Mouse (Mus musculus) c-Kit-positive CD71-positive TER-119-negative erythroid progenitor cells, embryonic 14.5 days (primary cell): ENCODE results near the gene Mcoln1.
A peak's percentile ranks its signal among the peaks of the same experiment; 100 is the strongest.

Experiments
- DNase-seq: peaks from one replicate; pipeline ENCODE4 v3.0.0-alpha.2; 2013; ENCODE audit warnings: low read depth

Mcoln1 gene

DNA sequence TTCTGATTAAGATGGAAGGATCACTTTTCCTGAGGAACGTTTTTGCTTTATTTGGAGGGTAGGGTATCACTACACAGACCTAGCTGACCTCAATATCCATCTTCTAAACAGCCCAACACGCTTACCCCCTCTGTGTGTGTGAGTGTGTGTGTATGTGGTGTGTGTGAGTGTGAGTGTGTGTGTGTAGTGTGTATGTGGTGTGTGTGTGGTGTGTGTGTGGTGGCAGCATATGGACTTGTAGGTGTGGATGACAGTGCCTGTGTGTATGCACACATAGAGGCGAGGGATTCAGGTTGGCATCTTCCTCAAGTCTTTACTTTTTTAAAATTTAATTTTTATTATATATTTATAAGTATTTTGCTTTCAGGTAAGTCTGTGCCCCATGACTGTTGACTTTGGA is 1.7 kb upstream of the Mcoln1 start:
- no peak for DNase-seq

DNA sequence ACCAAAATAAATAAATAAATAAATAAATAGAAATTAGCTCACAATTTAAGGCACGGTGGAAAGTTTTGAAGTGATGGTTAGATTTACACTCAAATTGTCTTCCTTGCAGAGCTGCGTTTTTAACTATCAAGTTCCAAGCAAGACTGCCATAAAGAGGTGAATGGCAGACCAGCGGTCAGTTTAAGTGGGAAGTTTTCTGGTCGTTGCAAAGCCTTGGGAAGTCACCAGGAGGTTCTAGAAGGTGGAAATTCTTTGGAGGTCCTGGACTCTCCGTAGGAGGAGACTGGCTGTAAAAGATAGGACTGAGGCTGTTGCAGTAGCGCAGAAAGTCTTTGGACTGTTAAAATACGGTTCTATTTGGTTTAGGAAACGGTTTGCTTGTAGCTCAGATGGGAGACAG is 506 bp upstream of the Mcoln1 start:
- no peak for DNase-seq

DNA sequence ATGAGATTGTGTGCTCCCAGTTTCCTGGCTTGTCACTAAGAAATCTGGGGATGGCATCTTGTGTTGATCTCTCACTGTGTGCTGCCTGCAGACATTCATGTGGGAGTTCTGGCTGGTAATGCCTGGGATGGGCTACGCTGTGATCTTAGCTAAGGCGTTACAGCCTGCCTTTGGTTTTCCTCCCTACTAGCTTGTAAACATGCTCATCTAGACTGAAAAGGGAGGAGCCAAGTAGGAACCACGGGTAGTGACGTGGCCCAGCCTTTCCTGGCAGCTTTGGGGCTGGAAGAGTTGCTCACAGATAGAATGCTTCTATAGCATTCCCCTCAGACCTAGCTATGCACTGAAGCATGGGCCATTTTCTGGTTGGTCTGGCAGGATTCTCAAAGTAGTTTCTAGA is 2.0 kb downstream of the Mcoln1 start:
- no peak for DNase-seq

DNA sequence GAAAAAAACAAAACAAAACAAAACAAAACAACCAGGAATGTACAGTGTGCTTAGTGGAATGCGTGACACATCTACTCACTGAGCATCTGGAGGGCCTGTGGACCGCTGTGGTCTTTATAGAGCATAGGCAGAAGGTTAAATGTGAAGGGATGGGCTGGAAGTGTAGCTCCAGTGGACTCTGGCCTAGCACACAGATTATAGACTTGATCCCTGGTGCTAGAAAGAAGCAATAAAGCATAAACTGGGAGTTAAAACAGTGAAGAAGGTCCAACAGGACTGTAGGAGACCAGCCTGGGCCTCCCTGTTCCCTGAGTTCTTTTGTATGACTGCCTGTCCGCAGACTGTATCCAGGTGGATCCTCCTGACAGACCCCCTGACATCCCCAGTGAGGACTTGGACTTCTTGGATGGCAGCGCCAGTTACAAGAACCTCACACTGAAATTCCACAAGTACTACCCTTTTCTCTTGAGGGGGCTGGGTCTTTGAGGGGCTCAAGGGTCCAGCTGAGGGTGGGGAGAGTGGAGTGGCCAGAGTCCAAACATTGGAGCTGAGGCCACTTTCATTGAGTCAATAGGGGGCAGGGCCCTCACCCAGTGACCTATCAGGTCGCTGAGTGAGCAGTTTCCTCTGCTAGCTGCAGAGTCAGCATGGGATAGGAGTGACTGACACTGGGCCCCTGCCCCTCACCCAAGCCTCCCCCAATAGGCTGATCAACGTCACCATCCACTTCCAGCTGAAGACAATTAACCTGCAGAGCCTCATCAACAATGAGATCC is 7.9 kb downstream of the Mcoln1 start:
- DNase-seq = no peak

DNA sequence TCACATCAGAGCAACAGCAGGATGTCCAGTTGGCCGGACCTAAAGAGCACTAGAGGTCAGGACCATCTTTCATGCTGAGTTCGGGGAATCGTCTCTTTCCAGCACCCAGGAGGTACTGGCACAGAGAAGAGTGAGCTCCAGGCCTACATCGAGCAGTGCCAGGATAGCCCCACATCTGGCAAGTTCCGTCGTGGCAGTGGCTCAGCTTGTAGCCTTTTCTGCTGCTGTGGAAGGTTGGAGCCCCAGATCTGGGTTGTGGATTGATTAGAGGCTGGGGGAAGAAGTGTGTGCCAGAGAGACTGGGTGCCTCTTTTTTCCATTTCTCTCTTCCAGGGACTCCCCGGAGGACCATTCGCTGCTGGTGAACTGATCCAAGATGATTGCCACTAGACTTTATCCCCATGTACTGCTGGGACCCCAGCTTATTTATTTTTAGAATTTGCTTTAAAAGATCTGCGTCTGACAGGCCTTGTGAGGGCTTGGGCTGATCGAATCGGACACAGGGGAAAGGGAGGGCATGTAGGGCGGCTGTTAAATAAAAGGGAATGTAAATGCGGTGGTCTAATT is 14.5 kb downstream of the Mcoln1 start:
- DNase-seq = no peak

GRCm38 (mm10) chr8:3515260-3515671 is 15.0 kb downstream of the Mcoln1 start, which contains the start of gene Pnpla6:
Gene Pnpla6, plus strand, starts transcription at chr8:3515384.
- peak; percentile 78 for DNase-seq

- DNase-seq = peak; percentile 39
Observed at GRCm38 (mm10) chr8:3515771-3516417, 15.6 kb downstream of the Mcoln1 start.

DNA sequence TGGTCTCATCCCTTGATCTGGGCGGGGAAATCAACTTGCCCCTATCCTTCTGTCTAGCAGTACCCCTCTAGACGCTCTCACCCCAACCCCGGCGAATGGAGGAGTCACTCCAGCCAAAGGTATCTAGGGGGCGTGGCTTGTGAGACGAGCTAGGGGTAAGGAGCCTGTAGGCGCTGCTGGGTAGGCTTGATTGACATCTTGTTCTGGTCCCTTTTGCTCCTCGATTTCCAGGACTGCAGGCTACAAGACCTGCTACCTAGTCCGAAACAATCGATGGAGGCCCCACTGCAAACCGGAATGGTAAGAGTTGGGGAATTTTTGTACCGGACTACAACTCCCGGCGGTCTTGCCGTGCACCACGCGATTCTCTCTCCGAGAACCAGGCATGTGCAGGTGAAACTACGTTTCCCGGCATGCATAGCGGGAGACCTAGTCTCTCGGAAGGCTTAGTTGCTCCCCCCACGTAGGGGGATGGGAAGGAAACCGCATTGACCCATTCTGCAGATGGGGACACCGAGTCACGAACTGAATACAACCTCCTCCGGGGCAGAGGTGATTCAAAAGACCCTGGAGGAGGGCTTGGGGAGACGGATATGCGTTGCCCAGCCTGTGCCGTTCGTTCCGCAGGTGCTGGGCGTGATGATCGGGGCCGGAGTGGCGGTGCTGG is 16.3 kb downstream of the Mcoln1 start:
- DNase-seq = peak; percentile 93

DNA sequence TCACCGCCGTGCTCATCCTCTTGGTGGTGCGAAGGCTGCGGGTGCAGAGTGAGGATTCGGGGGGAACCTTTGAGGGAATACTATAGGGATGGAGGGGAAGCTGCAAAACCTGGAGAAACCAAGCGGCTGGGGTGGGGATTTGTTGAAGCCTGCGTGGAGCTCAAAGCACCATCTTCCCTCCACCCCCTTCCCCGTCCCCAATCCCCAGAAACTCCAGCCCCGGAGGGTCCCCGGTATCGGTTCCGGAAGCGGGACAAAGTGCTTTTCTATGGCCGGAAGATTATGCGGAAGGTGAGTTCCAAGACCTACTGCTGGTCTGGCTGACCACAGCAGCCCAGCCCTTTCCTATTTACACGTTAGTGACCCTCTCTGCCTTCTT is 16.8 kb downstream of the Mcoln1 start:
- DNase-seq = no peak

GRCm38 (mm10) chr8:3522007-3522697 is 21.9 kb downstream of the Mcoln1 start:
- peak; percentile 55 for DNase-seq

DNA sequence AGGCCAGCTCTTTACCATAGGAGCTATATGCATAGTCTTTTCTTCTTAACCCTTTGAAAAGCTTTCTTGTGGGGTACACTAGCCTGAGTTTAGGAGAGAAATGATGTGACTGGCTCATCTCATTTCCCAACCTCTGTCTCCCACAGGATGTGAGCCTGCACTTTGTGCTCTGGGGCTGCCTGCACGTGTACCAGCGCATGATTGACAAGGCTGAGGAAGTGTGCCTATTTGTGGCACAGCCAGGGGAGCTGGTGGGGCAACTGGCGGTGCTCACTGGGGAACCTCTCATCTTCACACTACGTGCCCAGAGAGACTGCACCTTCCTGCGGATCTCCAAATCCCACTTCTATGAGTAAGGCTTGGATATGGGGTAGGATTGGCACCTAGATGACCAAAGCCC is 30.6 kb downstream of the Mcoln1 start:
- DNase-seq = no peak

GRCm38 (mm10) chr8:3531936-3532335 is 31.7 kb downstream of the Mcoln1 start:
- DNase-seq = no peak

DNA sequence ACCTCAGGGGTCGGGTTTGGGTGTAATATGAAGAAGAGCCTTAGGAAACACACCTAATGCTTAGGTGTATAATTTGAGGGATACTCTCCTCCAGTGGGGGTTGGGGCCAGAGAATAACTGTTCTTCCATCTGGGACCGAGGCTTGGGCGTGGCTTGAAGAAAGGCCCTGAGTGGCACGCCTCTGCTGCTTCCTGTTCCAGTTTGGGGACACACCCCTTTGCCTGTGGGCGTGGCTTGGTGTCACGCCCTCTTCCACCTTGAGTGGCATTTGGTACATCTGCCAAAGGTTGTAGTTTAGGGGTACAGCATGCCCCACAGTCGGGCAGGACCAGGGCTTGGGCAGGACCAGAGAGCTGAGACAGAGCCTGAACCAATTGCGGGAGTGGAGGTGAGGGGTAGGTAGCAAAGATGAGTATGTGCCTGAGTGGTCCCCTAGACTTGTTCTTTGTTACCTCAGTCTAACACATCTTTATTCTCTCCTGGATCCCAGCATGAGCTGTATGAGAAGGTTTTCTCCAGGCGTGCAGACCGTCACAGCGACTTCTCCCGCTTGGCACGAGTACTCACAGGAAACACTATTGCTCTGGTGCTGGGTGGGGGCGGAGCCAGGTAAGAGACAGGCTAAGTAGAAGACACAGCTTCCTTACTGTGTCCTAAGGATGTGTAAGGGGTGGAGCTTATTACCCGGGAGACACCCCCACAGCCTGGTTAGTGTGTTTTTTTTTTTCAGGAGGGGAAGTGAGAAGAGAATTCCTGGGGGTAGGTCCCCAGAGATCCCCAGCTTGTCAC is 36.0 kb downstream of the Mcoln1 start:
- peak; percentile 78 for DNase-seq

GRCm38 (mm10) chr8:3536940-3537339 is 36.7 kb downstream of the Mcoln1 start:
- no peak for DNase-seq

DNA sequence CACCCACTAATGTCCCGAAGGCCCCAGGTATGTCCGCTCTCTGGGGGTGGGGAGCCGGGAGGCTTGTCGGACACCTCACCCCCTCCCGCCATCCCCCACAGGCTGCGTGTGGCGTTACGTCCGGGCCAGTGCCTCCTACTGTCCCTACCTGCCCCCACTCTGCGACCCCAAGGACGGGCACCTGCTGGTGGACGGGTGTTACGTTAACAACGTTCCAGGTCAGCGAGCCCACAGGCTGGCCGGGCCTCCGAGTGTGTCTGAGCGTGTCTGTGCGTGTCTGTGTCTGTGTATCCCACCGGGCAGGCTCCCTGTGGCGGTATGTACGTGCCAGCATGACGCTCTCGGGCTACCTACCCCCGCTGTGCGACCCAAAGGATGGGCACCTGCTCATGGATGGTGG is 37.4 kb downstream of the Mcoln1 start:
- DNase-seq = no peak

GRCm38 (mm10) chr8:3539146-3539545 is 38.9 kb downstream of the Mcoln1 start:
- no peak for DNase-seq

DNA sequence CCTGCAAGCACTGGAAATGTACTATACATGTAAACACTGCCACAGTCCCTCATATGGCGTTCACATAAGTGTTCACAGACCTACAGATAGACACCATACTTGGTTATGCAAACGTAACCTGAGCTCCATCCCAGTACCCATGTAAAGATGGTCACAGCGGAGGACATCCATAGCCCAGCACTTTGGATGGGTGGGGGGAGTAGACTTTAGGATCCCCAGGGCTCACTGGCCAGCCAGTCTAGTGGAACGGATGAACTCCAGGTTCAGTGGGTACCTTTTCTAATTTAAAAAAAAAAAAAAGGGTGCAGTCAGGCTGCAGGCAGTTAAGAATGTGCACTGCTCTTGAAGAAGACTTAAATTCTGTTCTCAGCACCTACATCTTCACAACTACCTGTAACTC is 39.8 kb downstream of the Mcoln1 start:
- no peak for DNase-seq

DNA sequence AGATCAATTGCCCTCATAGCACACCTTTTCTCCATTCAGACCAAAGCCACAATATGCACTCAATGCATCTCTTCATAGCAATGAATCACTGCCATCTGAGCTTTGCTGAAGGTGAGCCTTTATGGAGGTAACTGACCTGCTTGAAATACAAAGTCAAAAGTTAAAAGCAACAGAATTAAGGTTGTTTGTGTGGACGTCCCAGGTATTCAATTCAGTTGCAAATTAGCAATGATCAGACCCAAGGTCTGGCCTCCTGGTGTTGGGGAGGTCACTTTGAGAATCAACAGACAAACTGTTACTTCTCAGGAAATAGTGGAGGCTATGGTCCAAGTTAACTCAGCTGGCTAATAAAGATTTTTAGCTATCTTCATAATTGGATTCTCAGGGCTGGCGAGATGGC is 46.3 kb downstream of the Mcoln1 start:
- DNase-seq = no peak

DNA sequence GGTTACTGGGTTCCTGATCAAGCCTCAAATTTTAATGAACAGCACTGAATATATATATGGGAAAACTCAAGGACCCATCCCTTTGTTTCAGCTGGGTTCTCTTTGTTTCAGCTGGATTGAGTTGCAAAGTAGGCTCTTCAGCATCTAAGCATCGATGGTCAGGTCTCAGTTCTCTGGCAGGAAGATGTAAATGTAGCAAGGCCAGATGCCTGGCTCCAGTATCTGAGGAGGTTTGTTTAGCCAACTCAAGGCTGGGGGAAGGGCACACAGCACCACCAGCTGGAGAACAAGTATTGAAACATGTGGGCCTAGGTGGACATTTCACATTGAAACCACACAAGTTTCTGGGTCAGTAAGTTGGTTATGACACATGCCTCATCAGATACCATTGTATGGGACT is 52.0 kb downstream of the Mcoln1 start:
- no peak for DNase-seq

- DNase-seq = no peak
Observed at GRCm38 (mm10) chr8:3556114-3556513, 55.9 kb downstream of the Mcoln1 start.
